Mouse (Mus musculus) hindbrain, embryonic 11.5 days (tissue): ENCODE results near the gene Ngfr. TPM values are rescaled to one million over a fixed set of nuclear protein-coding genes. Genes with fewer than 3 reads are reported as not detected.

ENCODE experiments used
- ATAC-seq: fragments of 200-750 bp; cut with Nextera tagmentation; 2 replicates; pipeline ENCODE4 v1.8.0; 2017; ENCODE audit warnings: mild to moderate bottlenecking, moderate TSS enrichment, moderate library complexity; ENCODE audit not compliant: low FRiP score
- DNase-seq: peaks from one replicate; pipeline ENCODE4 v3.0.0-alpha.2; 2015; ENCODE audit warnings: low spot score
- H3K27ac ChIP-seq: fragments of 300-500 bp; sonication (generic); 2 replicates; pipeline ENCODE4 v1.5.1; 2014; ENCODE audit warnings: mild to moderate bottlenecking, low read depth, low read length
- H3K27me3 ChIP-seq: fragments of 300-500 bp; sonication (generic); 2 replicates; pipeline ENCODE4 v1.6.1; 2014; ENCODE audit warnings: mild to moderate bottlenecking, low read length, moderate library complexity, mixed read lengths; ENCODE audit not compliant: control insufficient read depth, insufficient read depth
- H3K36me3 ChIP-seq: fragments of 300-500 bp; sonication (generic); 2 replicates; pipeline ENCODE4 v1.6.1; 2014; ENCODE audit warnings: mild to moderate bottlenecking, low read length, moderate library complexity, mixed read lengths; ENCODE audit not compliant: control insufficient read depth, insufficient read depth
- H3K4me1 ChIP-seq: fragments of 300-500 bp; sonication (generic); replicated peaks from 2 replicates; pipeline ENCODE4 v1.6.1; 2014; ENCODE audit warnings: low read length, mixed read lengths; ENCODE audit not compliant: control insufficient read depth, insufficient read depth
- H3K4me2 ChIP-seq: fragments of 300-500 bp; sonication (generic); replicated peaks from 2 replicates; pipeline ENCODE4 v1.6.1; 2014; ENCODE audit warnings: mild to moderate bottlenecking, low read depth, low read length
- H3K4me3 ChIP-seq: fragments of 300-500 bp; sonication (generic); 2 replicates; pipeline ENCODE4 v1.5.1; 2014; ENCODE audit warnings: low read depth, low read length
- H3K9ac ChIP-seq: fragments of 300-500 bp; sonication (generic); 2 replicates; pipeline ENCODE4 v1.6.1; 2014; ENCODE audit warnings: low read depth, low read length
- H3K9me3 ChIP-seq: fragments of 300-500 bp; sonication (generic); 2 replicates; pipeline ENCODE4 v1.6.1; 2016; ENCODE audit warnings: low read length; ENCODE audit not compliant: control insufficient read depth
- WGBS: fragments of 180-500 bp; shearing (Covaris S2); extraction: QIAGEN DNeasy Blood & Tissue Kit; methylation state at CpG from one replicate; pipeline ENCODE4 v1.1.7; 2014; 5-methylcytosine and 5-hydroxymethylcytosine counted together
- polyA plus RNA-seq: library from polyadenylated mRNA; unstranded; fragments of >200 nt; fragmentation: Nextera tagmentation; extraction: Ambion mirVana; gene quantifications from 2 replicates; pipeline ENCODE4 v1.2.1, GENCODE M21; 2014

The Ngfr gene
- polyA plus RNA-seq: 27.7 and 29.6 TPM in 2 replicates

DNA sequence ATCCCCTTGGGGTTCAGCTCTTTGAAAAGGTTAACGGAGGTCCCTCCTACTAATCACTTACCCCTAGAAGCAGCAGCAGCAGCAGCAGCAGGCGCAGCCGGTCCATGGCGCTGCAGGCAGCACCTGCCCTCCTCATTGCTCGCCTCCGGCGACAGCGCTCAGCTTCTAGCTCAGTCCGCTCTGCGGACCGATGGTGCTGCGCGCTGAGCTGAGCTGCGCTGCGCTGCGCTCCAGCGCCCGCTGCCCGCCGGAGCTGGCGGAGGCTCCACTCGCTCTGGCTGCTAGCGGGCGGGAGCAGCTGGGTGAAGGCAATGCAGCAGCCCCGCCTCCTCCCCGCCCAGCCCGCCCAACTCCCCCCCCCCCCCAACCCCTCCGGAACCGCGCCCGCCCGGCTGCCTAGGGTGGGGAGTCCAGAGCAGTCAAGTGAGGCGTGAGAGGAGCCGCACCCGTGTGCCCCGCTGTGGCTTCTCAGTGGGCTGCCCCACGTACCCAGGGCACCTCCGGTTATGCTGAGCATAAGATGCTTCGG, at the start of gene Ngfr:
Gene Ngfr, minus strand, starts transcription at position 313 of the 529 bp plus-strand sequence.
- peaks cover 36% of the 10 kb centered on the region for H3K27me3 ChIP-seq
- DNase-seq: peak; percentile 78
- H3K4me2 ChIP-seq: peak within 1 kb of the TSS; percentile 75
- no peaks in the 10 kb centered on the region for H3K9me3 ChIP-seq
- H3K4me1 ChIP-seq: peaks cover 8% of the 10 kb centered on the region
- H3K27ac ChIP-seq: peak within 1 kb of the TSS; percentile 71
- no peaks in the 10 kb centered on the region for H3K36me3 ChIP-seq
- ATAC-seq: peak; percentile 75
- peak within 1 kb of the TSS; percentile 47 for H3K4me3 ChIP-seq
- under 1% methylated on average over 29 of the region's 39 CpGs for WGBS
- H3K9ac ChIP-seq: peak within 1 kb of the TSS; percentile 69

DNA sequence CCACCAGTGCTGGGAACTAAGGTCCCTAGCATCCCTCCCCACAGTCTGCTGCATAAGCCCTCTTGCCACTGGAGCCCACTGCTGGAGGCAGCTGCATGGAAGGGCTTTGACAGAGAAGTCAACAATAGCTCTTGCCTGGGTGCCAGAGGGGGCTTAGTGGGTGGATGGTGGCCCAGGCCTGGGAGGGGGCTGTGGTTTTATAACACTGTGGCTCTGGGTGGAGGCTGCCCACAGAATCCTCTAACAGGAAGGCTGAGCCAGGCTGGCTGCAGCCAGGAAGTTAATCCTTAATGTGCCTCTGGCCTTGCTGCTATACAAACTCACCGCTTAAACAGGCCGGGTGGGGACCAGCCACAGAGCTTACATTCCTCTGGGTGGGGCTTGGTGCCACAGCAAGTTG, 47.5 kb upstream of the Ngfr start:
- H3K9me3 ChIP-seq: no peaks in the 10 kb centered on the region
- DNase-seq (no peak), ATAC-seq (no peak)
- no peak overlapping the region for H3K4me3 ChIP-seq
- no peak overlapping the region for H3K27ac ChIP-seq
- no peak overlapping the region for H3K4me2 ChIP-seq
- H3K27me3 ChIP-seq: peaks cover 2% of the 10 kb centered on the region; the same call in 1 of the 2 replicates
- 51% methylated on average over 2 of the region's 2 CpGs for WGBS
- H3K4me1 ChIP-seq: peaks cover 2% of the 10 kb centered on the region; the same call in 1 of the 2 replicates
- no peaks in the 10 kb centered on the region for H3K36me3 ChIP-seq
- H3K9ac ChIP-seq: no peak overlapping the region

DNA sequence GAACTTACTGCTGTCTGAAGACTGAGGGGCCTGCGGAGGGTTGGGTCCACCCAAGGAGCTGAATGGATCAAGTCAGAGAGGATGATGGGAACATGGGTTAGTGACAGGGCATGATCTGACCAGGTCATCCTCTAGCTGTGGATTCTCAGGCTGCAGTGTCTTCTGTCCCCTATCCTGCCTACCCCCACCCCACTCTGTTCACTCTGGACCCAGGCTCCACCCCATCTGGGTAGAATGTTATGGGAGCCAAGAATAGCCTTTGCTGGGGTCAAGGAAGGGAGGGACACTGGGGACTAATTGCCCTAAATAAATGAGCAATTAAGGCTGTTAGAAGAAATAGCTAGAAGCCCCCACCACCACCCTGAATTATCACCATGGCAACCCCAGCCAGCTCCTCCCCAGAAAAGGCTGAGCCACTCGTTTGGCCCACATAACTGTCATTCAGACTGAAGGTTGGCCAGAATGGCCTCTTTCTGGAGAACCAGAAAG, 46.0 kb upstream of the Ngfr start:
- WGBS: 68% methylated on average over 2 of the region's 2 CpGs

DNA sequence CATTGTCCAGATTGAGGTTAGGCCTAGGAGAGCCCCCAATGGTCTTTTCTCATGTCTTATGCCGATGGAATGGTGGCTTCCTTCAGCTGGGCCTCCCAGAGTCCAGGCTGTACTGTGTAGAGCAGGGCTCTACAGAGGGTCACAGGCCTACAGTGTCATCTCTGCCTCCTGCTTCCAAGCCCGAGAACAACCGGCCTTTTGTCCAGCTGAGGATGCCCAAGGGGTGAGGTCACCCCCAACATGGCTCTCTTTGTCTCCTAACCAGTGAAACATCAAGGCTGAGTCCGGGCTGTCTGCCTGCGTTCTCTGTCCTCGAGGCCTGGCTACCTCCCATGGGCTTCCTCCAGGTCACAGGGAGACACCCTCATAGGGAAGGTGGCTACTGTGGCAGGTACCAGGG, 44.9 kb upstream of the Ngfr start:
- ATAC-seq (no peak), DNase-seq (no peak)
- Histone ChIP-seq H3K4me1 (peaks cover 2% of the 10 kb centered on the region; the same call in 1 of the 2 replicates), H3K4me3 (no peak overlapping the region), H3K27ac (no peak overlapping the region), H3K27me3 (no peaks in the 10 kb centered on the region), H3K9ac (no peak overlapping the region), H3K9me3 (no peaks in the 10 kb centered on the region), H3K36me3 (no peaks in the 10 kb centered on the region), H3K4me2 (no peak overlapping the region)
- 48% methylated on average over 6 of the region's 6 CpGs for WGBS

More for the DNA sequence above, 46.0 kb upstream of the Ngfr start:
- H3K4me3 ChIP-seq: no peak overlapping the region
- H3K36me3 ChIP-seq: no peaks in the 10 kb centered on the region
- H3K4me2 ChIP-seq: no peak overlapping the region
- ATAC-seq: no peak
- H3K27me3 ChIP-seq: no peaks in the 10 kb centered on the region
- H3K4me1 ChIP-seq: peaks cover 2% of the 10 kb centered on the region; the same call in 1 of the 2 replicates
- no peak overlapping the region for H3K27ac ChIP-seq
- no peaks in the 10 kb centered on the region for H3K9me3 ChIP-seq
- DNase-seq: no peak
- H3K9ac ChIP-seq: no peak overlapping the region

DNA sequence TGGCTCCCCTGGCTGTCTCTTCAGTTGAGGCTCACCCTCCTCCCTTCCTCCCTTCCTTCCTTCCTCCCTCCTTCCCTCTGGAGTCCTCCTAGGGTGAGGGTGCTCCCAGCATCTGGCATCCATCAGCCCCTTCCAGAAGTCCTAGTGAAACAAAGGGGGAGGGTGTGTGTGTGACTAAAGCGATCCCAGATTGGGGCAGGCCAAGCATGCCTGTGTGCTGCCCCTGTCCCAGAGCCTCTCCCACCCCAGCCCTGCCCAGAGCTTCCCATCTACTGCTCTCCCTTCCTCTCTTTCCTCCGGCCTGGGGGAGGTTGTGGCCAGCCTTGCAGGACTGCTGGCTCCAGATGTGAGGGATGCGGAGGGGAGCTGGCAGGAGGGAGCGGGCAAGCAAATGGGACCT, 43.8 kb upstream of the Ngfr start:
- H3K4me1 ChIP-seq: peaks cover 2% of the 10 kb centered on the region; the same call in 1 of the 2 replicates
- ATAC-seq (no peak), DNase-seq (no peak)
- H3K36me3 ChIP-seq: no peaks in the 10 kb centered on the region
- no peaks in the 10 kb centered on the region for H3K9me3 ChIP-seq
- 0 out of 2 replicates have a peak overlapping the region, but pooled peaks have one; percentile 7 for H3K9ac ChIP-seq
- WGBS: 59% methylated on average over 4 of the region's 4 CpGs
- H3K27ac ChIP-seq: no peak overlapping the region
- no peak overlapping the region for H3K4me3 ChIP-seq
- no peak overlapping the region for H3K4me2 ChIP-seq
- H3K27me3 ChIP-seq: no peaks in the 10 kb centered on the region

DNA sequence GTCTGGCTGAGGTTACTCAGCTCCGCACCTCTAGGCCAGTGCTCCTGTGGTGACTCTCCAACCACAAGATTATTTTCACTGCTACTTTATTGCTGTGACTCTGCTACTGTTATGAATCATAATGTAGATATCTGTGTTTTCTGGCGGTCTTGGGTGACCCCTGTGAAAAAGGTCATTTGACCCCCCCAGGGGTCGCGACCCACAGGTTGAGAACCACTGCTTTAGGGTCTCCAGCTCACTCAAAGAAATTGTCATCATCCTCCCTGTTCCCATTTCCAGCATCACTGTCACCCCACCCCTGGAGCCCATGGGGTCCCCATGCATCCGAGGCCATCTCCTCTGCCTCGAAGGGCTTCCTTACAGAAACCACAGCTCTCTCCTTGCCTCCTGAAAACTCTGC, 43.0 kb upstream of the Ngfr start:
- DNase-seq: no peak
- H3K9me3 ChIP-seq: no peaks in the 10 kb centered on the region
- H3K4me2 ChIP-seq: no peak overlapping the region
- no peak for ATAC-seq
- no peak overlapping the region for H3K9ac ChIP-seq
- H3K4me3 ChIP-seq: no peak overlapping the region
- no peaks in the 10 kb centered on the region for H3K36me3 ChIP-seq
- peaks cover 2% of the 10 kb centered on the region; the same call in 1 of the 2 replicates for H3K4me1 ChIP-seq
- no peak overlapping the region for H3K27ac ChIP-seq
- 88% methylated on average over 6 of the region's 6 CpGs for WGBS
- H3K27me3 ChIP-seq: no peaks in the 10 kb centered on the region

DNA sequence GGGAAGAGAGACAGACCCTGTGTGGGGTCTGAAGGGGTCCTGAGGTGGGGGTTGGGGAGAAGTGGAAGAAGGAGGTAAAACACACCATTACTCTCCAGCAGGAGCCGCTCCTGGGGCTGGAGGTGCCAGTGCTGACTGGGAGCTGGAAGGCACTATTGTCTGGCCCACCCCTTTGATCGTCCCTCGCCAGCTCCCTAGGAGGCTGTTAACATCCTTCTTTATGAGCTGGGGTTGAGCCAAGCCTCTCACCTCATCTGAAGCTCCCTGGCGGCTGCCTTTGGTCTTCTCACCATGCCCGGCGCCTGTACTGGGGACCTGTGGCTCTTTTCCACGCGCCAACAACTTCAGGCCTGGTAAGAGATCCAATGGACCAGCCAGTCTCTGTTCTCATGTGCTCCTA, 34.9 kb upstream of the Ngfr start:
- ATAC-seq (no peak), DNase-seq (no peak)
- no peak overlapping the region for H3K9ac ChIP-seq
- H3K27me3 ChIP-seq: no peaks in the 10 kb centered on the region
- H3K4me1 ChIP-seq: 0 out of 2 replicates have a peak, but pooled peaks cover 4% of the 10 kb centered on the region
- WGBS: 20% methylated on average over 8 of the region's 8 CpGs
- no peak overlapping the region for H3K4me2 ChIP-seq
- H3K9me3 ChIP-seq: no peaks in the 10 kb centered on the region
- no peak overlapping the region for H3K4me3 ChIP-seq
- H3K36me3 ChIP-seq: no peaks in the 10 kb centered on the region
- H3K27ac ChIP-seq: no peak overlapping the region

DNA sequence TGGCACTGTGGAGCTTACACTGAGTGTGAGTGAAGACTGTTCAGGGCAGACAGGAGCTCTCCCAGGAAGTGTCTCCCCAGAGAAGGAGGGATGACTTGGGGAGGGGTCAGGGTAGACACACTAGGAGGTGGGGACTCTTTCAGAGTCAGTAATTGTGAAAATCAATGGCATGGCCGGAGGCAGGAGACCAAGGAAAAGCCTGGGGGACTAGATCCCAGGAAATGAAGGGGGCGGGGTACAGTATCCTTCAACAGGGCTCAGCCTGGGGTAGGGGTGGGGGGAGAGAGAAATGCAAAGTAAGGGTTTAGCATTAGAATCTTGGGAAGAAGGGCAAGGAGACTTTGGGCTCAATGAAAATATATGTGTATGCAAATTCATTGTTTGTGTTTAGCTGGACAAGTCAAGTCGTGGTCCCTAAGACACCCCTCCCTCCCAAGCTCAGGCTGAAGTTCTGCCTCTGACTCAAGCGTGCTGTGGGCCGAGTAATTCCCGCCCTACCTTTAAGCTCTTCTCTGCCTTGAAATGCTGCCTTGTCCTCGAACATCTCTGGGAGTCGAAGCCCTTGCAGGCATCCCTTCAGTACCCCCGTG, 34.1 kb upstream of the Ngfr start:
- Histone ChIP-seq H3K36me3 (no peaks in the 10 kb centered on the region), H3K4me2 (no peak overlapping the region), H3K4me1 (0 out of 2 replicates have a peak, but pooled peaks cover 4% of the 10 kb centered on the region), H3K4me3 (no peak overlapping the region), H3K27ac (no peak overlapping the region), H3K27me3 (no peaks in the 10 kb centered on the region), H3K9me3 (no peaks in the 10 kb centered on the region), H3K9ac (no peak overlapping the region)
- ATAC-seq (no peak), DNase-seq (no peak)
- WGBS: 31% methylated on average over 9 of the region's 9 CpGs

DNA sequence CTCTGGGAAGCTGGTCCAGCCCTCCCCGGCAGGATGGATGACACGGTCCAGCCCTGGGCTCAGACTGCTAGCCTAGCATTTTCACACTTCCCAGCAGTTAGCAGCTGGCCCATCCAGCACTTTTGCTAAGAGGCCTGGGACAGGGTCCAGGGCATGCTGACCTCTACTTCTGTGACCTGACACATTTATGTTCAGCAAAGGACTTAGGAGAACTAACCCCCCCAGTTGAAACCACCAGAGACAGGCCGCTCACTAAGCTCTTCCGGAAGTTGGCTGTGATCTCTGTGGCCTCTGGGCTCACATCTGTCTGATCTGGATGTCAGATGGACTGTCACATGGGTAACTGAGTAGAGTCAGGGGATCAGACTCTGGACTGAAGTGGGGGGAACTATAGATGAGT, 33.5 kb upstream of the Ngfr start:
- H3K4me1 ChIP-seq: 0 out of 2 replicates have a peak, but pooled peaks cover 4% of the 10 kb centered on the region

More for the DNA sequence above, 33.5 kb upstream of the Ngfr start:
- Histone ChIP-seq H3K27me3 (no peaks in the 10 kb centered on the region), H3K9me3 (no peaks in the 10 kb centered on the region), H3K4me2 (no peak overlapping the region), H3K27ac (no peak overlapping the region), H3K4me3 (no peak overlapping the region), H3K36me3 (no peaks in the 10 kb centered on the region), H3K9ac (no peak overlapping the region)
- 49% methylated on average over 4 of the region's 4 CpGs for WGBS
- no peak for ATAC-seq
- DNase-seq: no peak
